Mouse (Mus musculus) right cerebral cortex, postnatal 4 days (tissue): ENCODE measurements around the gene Cyb5r3.

Experiments
- DNase-seq: peaks from one replicate; pipeline ENCODE4 v3.0.0-alpha.2; 2022

Gene Cyb5r3

GRCm38 (mm10) chr15:83172492-83173429 lies at the start of gene Cyb5r3:
Gene Cyb5r3 (minus strand): TSS chr15:83172592.
- no peak for DNase-seq

GRCm38 (mm10) chr15:83221721-83222120 lies 49.3 kb upstream of the Cyb5r3 start:
- DNase-seq, result no peak

- DNase-seq, result no peak
Measured at GRCm38 (mm10) chr15:83220368-83221013, 48.1 kb upstream of the Cyb5r3 start.

- no peak for DNase-seq
Measured at GRCm38 (mm10) chr15:83215322-83216216, 43.2 kb upstream of the Cyb5r3 start.

GRCm38 (mm10) chr15:83210229-83210628 lies 37.8 kb upstream of the Cyb5r3 start:
- DNase-seq, result peak; percentile 77

GRCm38 (mm10) chr15:83209719-83210118 lies 37.3 kb upstream of the Cyb5r3 start:
- no peak for DNase-seq

- no peak for DNase-seq
Measured at GRCm38 (mm10) chr15:83209092-83209695, 36.8 kb upstream of the Cyb5r3 start.

GRCm38 (mm10) chr15:83204731-83205451 lies 32.5 kb upstream of the Cyb5r3 start:
- DNase-seq, result no peak

GRCm38 (mm10) chr15:83202412-83202811 lies 30.0 kb upstream of the Cyb5r3 start:
- no peak for DNase-seq

GRCm38 (mm10) chr15:83193413-83193812 lies 21.0 kb upstream of the Cyb5r3 start:
- no peak for DNase-seq

- DNase-seq, result no peak
Measured at GRCm38 (mm10) chr15:83182351-83182750, 10.0 kb upstream of the Cyb5r3 start.

GRCm38 (mm10) chr15:83181800-83182330 lies 9.5 kb upstream of the Cyb5r3 start:
- DNase-seq, result no peak

- DNase-seq, result no peak
Measured at GRCm38 (mm10) chr15:83180004-83180403, 7.6 kb upstream of the Cyb5r3 start.

- DNase-seq, result no peak
Measured at GRCm38 (mm10) chr15:83176653-83177052, 4.3 kb upstream of the Cyb5r3 start.

GRCm38 (mm10) chr15:83173914-83174884 lies 1.8 kb upstream of the Cyb5r3 start:
- no peak for DNase-seq

- DNase-seq, result peak; percentile 94
Measured at GRCm38 (mm10) chr15:83171712-83172481, 495 bp downstream of the Cyb5r3 start.

GRCm38 (mm10) chr15:83170956-83171659 lies 1.3 kb downstream of the Cyb5r3 start:
- DNase-seq, result no peak

- DNase-seq, result no peak
Measured at GRCm38 (mm10) chr15:83169772-83170722, 2.3 kb downstream of the Cyb5r3 start.
